Mouse (Mus musculus): ENCODE measurements at regions not wholly inside any gene's neighbourhood (a gene's known extent, or its start where the extent isn't known, plus 50 kb on each side); places are given as distances from the start of the nearest gene placed in this dataset.
A peak's percentile ranks its signal among the peaks of the same experiment; 100 is the strongest.

- no peak for DNase-seq (ENCODE audit: low spot score in 2 of 2)
Measured at GRCm38 (mm10) chr4:78494117-78494516, 282.4 kb upstream of the Ptprd start.

GRCm38 (mm10) chr4:78466591-78466990 is 254.8 kb upstream of the Ptprd start:
- no peak for DNase-seq (ENCODE audit: low spot score in 2 of 2)

- no peak for DNase-seq (ENCODE audit: low spot score in 2 of 2)
Measured at GRCm38 (mm10) chr4:78456284-78456683, 244.5 kb upstream of the Ptprd start.

- no peak for DNase-seq (ENCODE audit: low spot score in 2 of 2)
Measured at GRCm38 (mm10) chr4:78417153-78417552, 205.4 kb upstream of the Ptprd start.

- DNase-seq (ENCODE audit: low spot score in 2 of 2) = no peak
Measured at GRCm38 (mm10) chr4:78389406-78389805, 177.6 kb upstream of the Ptprd start.

- DNase-seq (ENCODE audit: low spot score in 2 of 2) = no peak
Measured at GRCm38 (mm10) chr4:78355162-78355561, 143.4 kb upstream of the Ptprd start.

GRCm38 (mm10) chr4:78335777-78336176 is 124.0 kb upstream of the Ptprd start:
- peak in 1 of 2 experiments; percentile 0 for DNase-seq (ENCODE audit: low spot score in 2 of 2)

GRCm38 (mm10) chr4:78288506-78288905 is 76.7 kb upstream of the Ptprd start:
- peak in 1 of 2 experiments; percentile 16 for DNase-seq (ENCODE audit: low spot score in 2 of 2)

Data from right cerebral cortex, postnatal 36 days (tissue).